Mouse (Mus musculus) E14TG2a.4 (cell line): ENCODE data around the gene Dppa1.
A peak's percentile ranks its signal among the peaks of the same experiment; 100 is the strongest.

ENCODE experiments used
- H3K27me3 ChIP-seq: 2 replicates; pipeline ENCODE4 v1.6.1; 2014; ENCODE audit warnings: low read length, control low read depth; ENCODE audit not compliant: insufficient read depth
- H3K36me3 ChIP-seq: 2 replicates; pipeline ENCODE4 v1.6.1; 2014; ENCODE audit warnings: low read length, control low read depth; ENCODE audit not compliant: insufficient read depth
- H3K4me1 ChIP-seq: replicated peaks from 2 replicates; pipeline ENCODE4 v1.6.1; 2014; ENCODE audit warnings: low read depth, low read length, control low read depth
- H3K4me3 ChIP-seq: replicated peaks from 2 replicates; pipeline ENCODE4 v1.5.1; 2014; ENCODE audit warnings: mild to moderate bottlenecking, low read length
- H3K9me3 ChIP-seq: 2 replicates; pipeline ENCODE4 v1.6.1; 2014; ENCODE audit warnings: low read length, control low read depth
- CTCF ChIP-seq: conservative IDR thresholded peaks from 2 replicates; pipeline ENCODE4 v1.5.1; 2014; ENCODE audit warnings: low read length
- NANOG ChIP-seq: IDR thresholded peaks from 2 replicates; pipeline ENCODE4 v1.6.1; 2014; ENCODE audit warnings: borderline replicate concordance, low read length, mixed read lengths
- POU5F1 ChIP-seq: IDR thresholded peaks from 2 replicates; pipeline ENCODE4 v1.6.1; 2014; ENCODE audit warnings: low read length, borderline replicate concordance

Dppa1 gene

DNA sequence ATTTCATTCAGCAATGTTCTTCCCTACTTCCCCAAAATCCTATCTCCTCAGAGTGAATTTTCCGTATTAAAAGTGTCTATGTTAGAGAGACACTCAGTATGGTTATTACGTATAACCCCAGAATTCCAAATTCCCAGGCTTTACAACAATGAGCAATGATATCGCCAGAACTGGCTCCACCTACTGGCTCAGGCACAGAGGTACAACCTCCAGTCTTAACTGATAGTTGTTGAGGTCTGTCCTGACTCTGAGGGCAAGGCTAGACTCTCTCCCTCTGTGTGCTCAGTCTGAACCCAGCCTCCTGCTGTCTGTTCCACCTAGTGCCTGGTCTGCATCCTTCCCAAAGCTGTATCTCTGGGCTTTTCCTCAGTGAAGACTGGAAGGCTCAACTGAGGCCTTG lies 2.6 kb upstream of the Dppa1 start:
- TF ChIP-seq POU5F1 (no peak), CTCF (peak; percentile 49)
- no peaks in the 10 kb centered on the region for H3K27me3 ChIP-seq
- 0 out of 2 replicates have a peak, but pooled peaks cover 5% of the 10 kb centered on the region for H3K4me1 ChIP-seq
- H3K36me3 ChIP-seq, result no peaks in the 10 kb centered on the region
- no peaks in the 10 kb centered on the region for H3K9me3 ChIP-seq
- no peak overlapping the region for H3K4me3 ChIP-seq

- Histone ChIP-seq H3K27me3 (no peaks in the 10 kb centered on the region), H3K36me3 (no peaks in the 10 kb centered on the region), H3K4me1 (no peaks in the 10 kb centered on the region), H3K4me3 (no peak overlapping the region), H3K9me3 (no peaks in the 10 kb centered on the region)
- TF ChIP-seq POU5F1, result no peak
- TF ChIP-seq CTCF, result no peak
- no peak for TF ChIP-seq NANOG
Measured at GRCm38 (mm10) chr11:46620414-46621168, 8.5 kb downstream of the Dppa1 start.

GRCm38 (mm10) chr11:46619929-46620328 lies 9.1 kb downstream of the Dppa1 start:
- Histone ChIP-seq H3K27me3 (no peaks in the 10 kb centered on the region), H3K4me3 (no peak overlapping the region), H3K4me1 (no peaks in the 10 kb centered on the region), H3K9me3 (no peaks in the 10 kb centered on the region), H3K36me3 (no peaks in the 10 kb centered on the region)
- no peak for TF ChIP-seq POU5F1

DNA sequence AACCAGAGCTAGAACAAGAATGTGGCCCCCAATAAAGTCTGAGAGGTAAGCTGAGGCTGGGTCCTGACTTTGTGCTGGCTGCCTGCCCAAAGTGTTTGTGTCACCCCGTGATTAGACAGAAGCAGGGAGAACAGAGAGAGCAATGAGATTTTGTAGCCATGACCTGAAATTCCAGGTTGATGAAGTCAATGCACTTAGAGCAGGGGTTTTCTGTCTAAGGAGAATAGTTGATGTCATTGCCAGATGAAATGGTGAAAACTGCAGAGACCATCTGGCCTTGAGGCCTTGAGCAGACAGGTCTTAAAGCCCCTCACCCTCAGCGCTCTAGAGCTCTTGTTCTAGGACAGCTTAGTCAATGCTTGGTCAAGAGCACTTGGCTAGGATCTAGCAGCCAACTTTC lies 36.6 kb downstream of the Dppa1 start:
- TF ChIP-seq CTCF (no peak), POU5F1 (no peak), NANOG (no peak)
- Histone ChIP-seq H3K4me1 (no peaks in the 10 kb centered on the region), H3K4me3 (no peak overlapping the region), H3K36me3 (no peaks in the 10 kb centered on the region), H3K9me3 (no peaks in the 10 kb centered on the region), H3K27me3 (no peaks in the 10 kb centered on the region)

GRCm38 (mm10) chr11:46582741-46583140 lies 46.3 kb downstream of the Dppa1 start:
- no peaks in the 10 kb centered on the region for H3K4me1 ChIP-seq

GRCm38 (mm10) chr11:46580428-46580827 lies 48.6 kb downstream of the Dppa1 start:
- TF ChIP-seq POU5F1, result no peak
- no peak for TF ChIP-seq CTCF
- no peak for TF ChIP-seq NANOG
- no peaks in the 10 kb centered on the region for H3K9me3 ChIP-seq

More at GRCm38 (mm10) chr11:46582741-46583140, 46.3 kb downstream of the Dppa1 start:
- Histone ChIP-seq H3K36me3 (no peaks in the 10 kb centered on the region), H3K9me3 (no peaks in the 10 kb centered on the region), H3K27me3 (no peaks in the 10 kb centered on the region), H3K4me3 (no peak overlapping the region)
- TF ChIP-seq CTCF (no peak), POU5F1 (no peak), NANOG (no peak)

GRCm38 (mm10) chr11:46578771-46579281 lies 50.2 kb downstream of the Dppa1 start:
- TF ChIP-seq POU5F1 (no peak), CTCF (no peak), NANOG (no peak)
- Histone ChIP-seq H3K4me3 (no peak overlapping the region), H3K9me3 (no peaks in the 10 kb centered on the region), H3K36me3 (no peaks in the 10 kb centered on the region), H3K27me3 (no peaks in the 10 kb centered on the region), H3K4me1 (no peaks in the 10 kb centered on the region)

More at GRCm38 (mm10) chr11:46580428-46580827, 48.6 kb downstream of the Dppa1 start:
- no peaks in the 10 kb centered on the region for H3K27me3 ChIP-seq
- H3K4me3 ChIP-seq, result no peak overlapping the region
- H3K36me3 ChIP-seq, result no peaks in the 10 kb centered on the region
- H3K4me1 ChIP-seq, result no peaks in the 10 kb centered on the region

- TF ChIP-seq POU5F1 (no peak), NANOG (no peak), CTCF (no peak)
- Histone ChIP-seq H3K9me3 (no peaks in the 10 kb centered on the region), H3K36me3 (no peaks in the 10 kb centered on the region), H3K4me1 (no peaks in the 10 kb centered on the region), H3K4me3 (no peak within 1 kb of the TSS), H3K27me3 (no peaks in the 10 kb centered on the region)
Measured at GRCm38 (mm10) chr11:46571327-46571726, 57.7 kb downstream of the Dppa1 start, which contains the start of gene BC053393. BC053393 (plus strand) TSS chr11:46571536.
